Mouse (Mus musculus): ENCODE measurements around the gene Cox4i2.

- no peak for TF ChIP-seq POLR2A (IDR thresholded peaks at IDR 0.05; ENCODE audit: insufficient read depth, low read length)
- no peak for TF ChIP-seq CTCF (IDR thresholded peaks at IDR 0.05; ENCODE audit: low read depth, low read length)
These were observed 44.9 kb upstream of the Cox4i2 start for GRCm38 (mm10) chr2:152709066-152709465.
